Mouse (Mus musculus): Measurements from ENCODE around the gene Mettl6.

GRCm38 (mm10) chr14:31454849-31455566, 39.8 kb downstream of the Mettl6 start:
- TF ChIP-seq POLR2A (IDR thresholded peaks at IDR 0.05; ENCODE audit: insufficient read length, low read depth) = no peak
- no peak for TF ChIP-seq POLR2AphosphoS2 (IDR thresholded peaks at IDR 0.05; ENCODE audit: insufficient read length, low read depth)
- no peak for TF ChIP-seq MYOG (IDR thresholded peaks at IDR 0.05; ENCODE audit: control insufficient read depth in 1 of 3, insufficient read depth in 1 of 3, insufficient read length in 2 of 3, low read depth in 2 of 3)

All from myocyte (in vitro differentiated cells).